9 mouse cellular contexts compared by ENCODE assay signal in the genomic region with DNA sequence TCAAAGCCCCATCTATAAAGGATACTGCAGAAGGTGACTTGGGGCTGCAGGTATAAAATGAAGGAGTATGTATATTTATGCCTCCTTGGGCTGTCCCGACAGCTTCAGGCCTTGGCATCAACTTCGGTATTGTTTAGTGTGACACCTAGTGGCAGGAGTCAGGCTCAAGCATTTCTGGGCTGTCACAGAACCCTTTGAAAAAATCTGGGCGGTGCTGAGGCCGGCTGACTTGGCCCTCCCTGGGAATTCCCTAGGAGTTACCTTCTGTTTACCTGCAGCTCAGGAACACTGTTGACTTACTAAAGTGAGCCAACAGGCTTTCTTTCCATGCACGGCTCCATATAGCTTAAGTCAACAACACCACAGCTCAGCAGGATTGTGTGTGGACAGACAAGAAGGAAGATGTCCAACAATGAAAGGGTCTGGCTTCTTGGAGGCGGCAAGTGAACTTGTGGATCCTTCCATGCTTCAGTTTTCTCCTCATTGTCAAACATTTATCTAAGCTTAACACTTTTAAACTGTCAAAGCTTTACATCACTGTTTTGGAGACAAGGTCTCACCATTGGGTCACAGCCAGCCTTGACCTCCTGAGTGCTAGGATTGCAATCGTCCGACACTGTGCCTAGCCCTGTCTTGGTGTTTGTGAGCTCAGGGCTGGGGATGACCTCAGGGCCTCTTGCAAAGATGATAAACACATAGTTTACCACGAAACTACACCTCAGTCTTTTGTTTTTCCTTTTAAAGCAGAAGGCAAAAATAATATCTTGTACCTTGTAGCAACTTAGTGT. TPM values are rescaled to one million over a fixed set of nuclear protein-coding genes. Genes with fewer than 3 reads are reported as not detected.
DNase-seq lines count a peak whose midpoint lies in the region; ATAC-seq and TF ChIP-seq lines count a peak whose summit lies in the region.
"Had no signal": no experiment of that assay in that cellular context is flagged by ENCODE, and none has a peak within 500 bp of the region (broad histone marks: within the 10 kb centered on the region; RNA-seq: fewer than 3 reads in every experiment).

No protein-coding gene starts in this region.

- DNase-seq in kidney, adult 2 months, result peak; percentile 88
- DNase-seq in G1E (ENCODE audit: low spot score), result peak; percentile 73
- peak; percentile 40 for DNase-seq in gastrocnemius, postnatal 10 days
- DNase-seq in layer of hippocampus, postnatal 14 days (ENCODE audit: low spot score in 2 of 2), result peak; percentile 45 to 60
- peak; percentile 87 for DNase-seq in naive thymus-derived CD4-positive, alpha-beta T cell, adult 2 months (ENCODE audit: low read depth)
- DNase-seq in thymus, postnatal 0 days (ENCODE audit: low spot score), result peak; percentile 82

- peaks cover 10% of the 10 kb centered on the region for H3K36me3 ChIP-seq in kidney, adult 2 months (ENCODE audit: control insufficient read depth, insufficient read depth, low read length)
- H3K36me3 ChIP-seq in kidney, embryonic 15.5 days, result peaks cover 9% of the 10 kb centered on the region
- H3K36me3 ChIP-seq in G1E (replicated peaks), result peaks cover 13% of the 10 kb centered on the region

- H3K4me3 ChIP-seq in kidney, adult 2 months (ENCODE audit: insufficient read depth, low read depth, low read length), result no peak overlapping the region
- no peak overlapping the region for H3K4me3 ChIP-seq in kidney, embryonic 15.5 days (replicated peaks)
- no peak overlapping the region for H3K4me3 ChIP-seq in G1E (ENCODE audit: low read depth, low read length)
- H3K4me3 ChIP-seq: erythroblast, embryonic 14.5 days had no signal

- peak; percentile 85 for TF ChIP-seq CTCF in kidney, adult 2 months (conservative IDR thresholded peaks at IDR 0.05; ENCODE audit: insufficient read depth, insufficient read length, low read depth, low read length)
- TF ChIP-seq CTCF in G1E (IDR thresholded peaks at IDR 0.05; ENCODE audit: low read depth, low read length), result peak; percentile 34; the same call in 1 of the 2 replicates

- no peaks in the 10 kb centered on the region for H3K9me3 ChIP-seq in kidney, embryonic 15.5 days (replicated peaks)
- no peaks in the 10 kb centered on the region for H3K9me3 ChIP-seq in G1E (replicated peaks)

- no peak overlapping the region for H3K9ac ChIP-seq in kidney, embryonic 15.5 days

- ATAC-seq in kidney, embryonic 15.5 days (replicated peaks; ENCODE audit: low FRiP score), result no peak
- peak; percentile 31; the same call in 1 of the 2 replicates for ATAC-seq in G1E (ENCODE audit: extremely low read depth, insufficient number of reproducible peaks, low FRiP score, poor library complexity, severe bottlenecking)
- peak; percentile 34 for ATAC-seq in cerebellum, adult (ENCODE audit: insufficient number of reproducible peaks, low FRiP score, low TSS enrichment)

- no peak for TF ChIP-seq POLR2A in kidney, adult 2 months (IDR thresholded peaks at IDR 0.05; ENCODE audit: low read depth, low read length)

- WGBS in kidney, adult 2 months, result 35% methylated on average over 9 of the region's 9 CpGs
- 35% methylated on average over 9 of the region's 9 CpGs for WGBS in kidney, embryonic 15.5 days

- no peak overlapping the region for H3K4me2 ChIP-seq in kidney, embryonic 15.5 days

- H3K27me3 ChIP-seq in kidney, adult 2 months (replicated peaks; ENCODE audit: control insufficient read depth, insufficient read depth, low read length), result no peaks in the 10 kb centered on the region
- no peaks in the 10 kb centered on the region for H3K27me3 ChIP-seq in kidney, embryonic 15.5 days
- no peaks in the 10 kb centered on the region for H3K27me3 ChIP-seq in G1E (ENCODE audit: insufficient read depth, low read length)

- H3K4me1 ChIP-seq in kidney, adult 2 months (ENCODE audit: control insufficient read depth, insufficient read depth, low read length), result peaks cover 12% of the 10 kb centered on the region; the same call in 1 of the 2 replicates
- H3K4me1 ChIP-seq in kidney, embryonic 15.5 days, result peaks cover 25% of the 10 kb centered on the region
- H3K4me1 ChIP-seq in G1E (ENCODE audit: insufficient read depth, low read depth, low read length), result peaks cover 58% of the 10 kb centered on the region

- H3K27ac ChIP-seq in kidney, adult 2 months (ENCODE audit: insufficient read depth, low read depth, low read length), result no peak overlapping the region
- no peak overlapping the region for H3K27ac ChIP-seq in kidney, embryonic 15.5 days

RNA-seq across cellular contexts. Expression of a gene that starts 2.9 kb away (rescaled TPM):
- 90.0 and 93.3 TPM in 2 replicates for polyA plus RNA-seq in kidney, adult 2 months (2012; rRNA removed)
- polyA plus RNA-seq in kidney, embryonic 15.5 days (2015; fragmentation: Nextera tagmentation; extraction: Ambion mirVana), result 78.2 and 80.3 TPM in 2 replicates
- total RNA-seq in G1E (2014; fragmentation: Nextera tagmentation) (28.8 and 34.1 TPM in 2 replicates), G1E (2017) (14.1 and 15.1 TPM in 2 replicates)
- polyA plus RNA-seq in G1E (2012), result 8.9 and 11.0 TPM in 2 replicates
- total RNA-seq in gastrocnemius, postnatal 10 days (2021), result 10 to 100 TPM; 24.8 to 38.1 TPM
- total RNA-seq in layer of hippocampus, postnatal 14 days (2021), result 10 to 100 TPM; 35.2 to 43.8 TPM
- 296 and 339 TPM in 2 replicates for polyA plus RNA-seq in thymus, postnatal 0 days (2015; fragmentation: Nextera tagmentation; extraction: Ambion mirVana)
